Mouse (Mus musculus): ENCODE results near the gene Ldlrap1. TPM values are rescaled to one million over a fixed set of nuclear protein-coding genes. Genes with fewer than 3 reads are reported as not detected.

The Ldlrap1 gene
- polyA plus RNA-seq, 1 experiment from 2014 or later = 33.9 TPM

- Histone ChIP-seq H3K9me3 (no peaks in the 10 kb centered on the region), H3K27me3 (no peaks in the 10 kb centered on the region), H3K27ac (no peak overlapping the region), H3K4me2 (no peak overlapping the region), H3K36me3 (peaks cover 65% of the 10 kb centered on the region), H3K4me3 (no peak overlapping the region), H3K4me1 (peaks cover 14% of the 10 kb centered on the region), H3K9ac (no peak overlapping the region)
- WGBS = 85% methylated on average over 16 of the region's 16 CpGs
- ATAC-seq (ENCODE audit: insufficient number of reproducible peaks, low FRiP score, low TSS enrichment, low read depth) = no peak
Observed at GRCm38 (mm10) chr4:134745900-134746661, 21.7 kb downstream of the Ldlrap1 start.

- H3K4me3 ChIP-seq = no peak overlapping the region
- H3K27ac ChIP-seq = no peak overlapping the region
- no peak overlapping the region for H3K9ac ChIP-seq
- no peaks in the 10 kb centered on the region for H3K27me3 ChIP-seq
- peaks cover 58% of the 10 kb centered on the region for H3K36me3 ChIP-seq
- WGBS = 67% methylated on average over 16 of the region's 16 CpGs
- no peaks in the 10 kb centered on the region for H3K9me3 ChIP-seq
- no peak overlapping the region for H3K4me2 ChIP-seq
- no peak for ATAC-seq (ENCODE audit: insufficient number of reproducible peaks, low FRiP score, low TSS enrichment, low read depth)
- no peaks in the 10 kb centered on the region for H3K4me1 ChIP-seq
Observed at GRCm38 (mm10) chr4:134743881-134744633, 23.8 kb downstream of the Ldlrap1 start.

GRCm38 (mm10) chr4:134741949-134742348 lies 25.9 kb downstream of the Ldlrap1 start:
- peaks cover 37% of the 10 kb centered on the region for H3K36me3 ChIP-seq
- WGBS = 84% methylated on average over 8 of the region's 8 CpGs
- ATAC-seq (ENCODE audit: insufficient number of reproducible peaks, low FRiP score, low TSS enrichment, low read depth) = no peak

GRCm38 (mm10) chr4:134740186-134740585 lies 27.6 kb downstream of the Ldlrap1 start:
- no peaks in the 10 kb centered on the region for H3K9me3 ChIP-seq
- no peak overlapping the region for H3K4me2 ChIP-seq
- 85% methylated on average over 4 of the region's 4 CpGs for WGBS
- H3K9ac ChIP-seq = no peak overlapping the region
- peaks cover 25% of the 10 kb centered on the region for H3K4me1 ChIP-seq
- H3K27ac ChIP-seq = no peak overlapping the region
- no peaks in the 10 kb centered on the region for H3K27me3 ChIP-seq
- H3K36me3 ChIP-seq = peaks cover 20% of the 10 kb centered on the region
- no peak for ATAC-seq (ENCODE audit: insufficient number of reproducible peaks, low FRiP score, low TSS enrichment, low read depth)
- H3K4me3 ChIP-seq = no peak overlapping the region

More at GRCm38 (mm10) chr4:134741949-134742348, 25.9 kb downstream of the Ldlrap1 start:
- H3K4me2 ChIP-seq = no peak overlapping the region
- no peak overlapping the region for H3K27ac ChIP-seq
- H3K4me1 ChIP-seq = peaks cover 7% of the 10 kb centered on the region
- no peak overlapping the region for H3K9ac ChIP-seq
- no peak overlapping the region for H3K4me3 ChIP-seq
- no peaks in the 10 kb centered on the region for H3K27me3 ChIP-seq
- H3K9me3 ChIP-seq = no peaks in the 10 kb centered on the region

GRCm38 (mm10) chr4:134739530-134739929 lies 28.3 kb downstream of the Ldlrap1 start:
- no peaks in the 10 kb centered on the region for H3K9me3 ChIP-seq
- 80% methylated on average over 3 of the region's 3 CpGs for WGBS
- no peak overlapping the region for H3K27ac ChIP-seq
- no peaks in the 10 kb centered on the region for H3K27me3 ChIP-seq
- no peak for ATAC-seq (ENCODE audit: insufficient number of reproducible peaks, low FRiP score, low TSS enrichment, low read depth)
- H3K36me3 ChIP-seq = peaks cover 14% of the 10 kb centered on the region
- H3K4me2 ChIP-seq = no peak overlapping the region
- no peak overlapping the region for H3K4me3 ChIP-seq
- H3K4me1 ChIP-seq = peaks cover 31% of the 10 kb centered on the region
- no peak overlapping the region for H3K9ac ChIP-seq

- no peak for ATAC-seq (ENCODE audit: insufficient number of reproducible peaks, low FRiP score, low TSS enrichment, low read depth)
- Histone ChIP-seq H3K4me2 (no peak overlapping the region), H3K27ac (no peak overlapping the region), H3K4me3 (no peak overlapping the region), H3K9me3 (no peaks in the 10 kb centered on the region), H3K9ac (no peak overlapping the region), H3K4me1 (peaks cover 52% of the 10 kb centered on the region), H3K27me3 (no peaks in the 10 kb centered on the region), H3K36me3 (peaks cover 5% of the 10 kb centered on the region; the same call in 1 of the 2 replicates)
- WGBS = 38% methylated on average over 14 of the region's 14 CpGs
Observed at GRCm38 (mm10) chr4:134737365-134737910, 30.4 kb downstream of the Ldlrap1 start.

GRCm38 (mm10) chr4:134736147-134736546 lies 31.7 kb downstream of the Ldlrap1 start:
- H3K9me3 ChIP-seq = no peaks in the 10 kb centered on the region
- H3K27me3 ChIP-seq = no peaks in the 10 kb centered on the region
- ATAC-seq (ENCODE audit: insufficient number of reproducible peaks, low FRiP score, low TSS enrichment, low read depth) = peak; percentile 37; the same call in 1 of the 2 replicates
- no peak overlapping the region for H3K4me3 ChIP-seq
- no peak overlapping the region for H3K9ac ChIP-seq
- WGBS = 16% methylated on average over 7 of the region's 7 CpGs
- peaks cover 53% of the 10 kb centered on the region for H3K4me1 ChIP-seq
- no peak overlapping the region for H3K4me2 ChIP-seq
- no peaks in the 10 kb centered on the region for H3K36me3 ChIP-seq
- peak overlapping the region; percentile 73 for H3K27ac ChIP-seq

- Histone ChIP-seq H3K4me1 (peaks cover 62% of the 10 kb centered on the region), H3K4me2 (peak overlapping the region; percentile 1; the same call in 1 of the 2 replicates), H3K4me3 (no peak overlapping the region), H3K9ac (no peak overlapping the region), H3K27me3 (no peaks in the 10 kb centered on the region), H3K27ac (peak overlapping the region; percentile 73), H3K36me3 (no peaks in the 10 kb centered on the region), H3K9me3 (no peaks in the 10 kb centered on the region)
- WGBS = 45% methylated on average over 9 of the region's 9 CpGs
- no peak; the same call in 1 of the 2 replicates for ATAC-seq (ENCODE audit: insufficient number of reproducible peaks, low FRiP score, low TSS enrichment, low read depth)
Observed at GRCm38 (mm10) chr4:134734629-134735081, 33.2 kb downstream of the Ldlrap1 start.

- H3K9me3 ChIP-seq = no peaks in the 10 kb centered on the region
- H3K27me3 ChIP-seq = no peaks in the 10 kb centered on the region
- peaks cover 62% of the 10 kb centered on the region for H3K4me1 ChIP-seq
- 8% methylated on average over 13 of the region's 13 CpGs for WGBS
- H3K4me2 ChIP-seq = peak overlapping the region; percentile 1; the same call in 1 of the 2 replicates
- no peak overlapping the region for H3K9ac ChIP-seq
- H3K36me3 ChIP-seq = no peaks in the 10 kb centered on the region
- ATAC-seq (ENCODE audit: insufficient number of reproducible peaks, low FRiP score, low TSS enrichment, low read depth) = peak; percentile 70; the same call in 1 of the 2 replicates
- no peak overlapping the region for H3K4me3 ChIP-seq
- peak overlapping the region; percentile 73 for H3K27ac ChIP-seq
Observed at GRCm38 (mm10) chr4:134734038-134734628, 33.7 kb downstream of the Ldlrap1 start.

- Histone ChIP-seq H3K9ac (no peak overlapping the region), H3K27me3 (no peaks in the 10 kb centered on the region), H3K4me2 (no peak overlapping the region), H3K4me1 (peaks cover 62% of the 10 kb centered on the region), H3K4me3 (no peak overlapping the region), H3K9me3 (no peaks in the 10 kb centered on the region), H3K36me3 (no peaks in the 10 kb centered on the region), H3K27ac (peak overlapping the region; percentile 73; the same call in 1 of the 2 replicates)
- 54% methylated on average over 9 of the region's 9 CpGs for WGBS
- ATAC-seq (ENCODE audit: insufficient number of reproducible peaks, low FRiP score, low TSS enrichment, low read depth) = no peak
Observed at GRCm38 (mm10) chr4:134733371-134733770, 34.5 kb downstream of the Ldlrap1 start.

GRCm38 (mm10) chr4:134730106-134730505 lies 37.7 kb downstream of the Ldlrap1 start:
- Histone ChIP-seq H3K9me3 (no peaks in the 10 kb centered on the region), H3K27ac (no peak overlapping the region), H3K36me3 (no peaks in the 10 kb centered on the region), H3K4me2 (0 out of 2 replicates have a peak overlapping the region, but pooled peaks have one; percentile 7), H3K9ac (no peak overlapping the region), H3K4me1 (peaks cover 36% of the 10 kb centered on the region), H3K27me3 (no peaks in the 10 kb centered on the region), H3K4me3 (no peak overlapping the region)
- WGBS = 10% methylated on average over 8 of the region's 8 CpGs
- no peak for ATAC-seq (ENCODE audit: insufficient number of reproducible peaks, low FRiP score, low TSS enrichment, low read depth)
